Mouse (Mus musculus) monocyte, adult 5-6 weeks (primary cell): ENCODE data around the gene Nlrp4c. TPM values are rescaled to one million over a fixed set of nuclear protein-coding genes. Genes with fewer than 3 reads are reported as not detected.
"Not testable (repeated sequence)": the region's sequence is repeated elsewhere in the genome, so short reads cannot be mapped to it uniquely, and the experiment has no call there.

Experiments
- ATAC-seq: fragments of 153-309, 156-312 bp; replicated peaks from 2 replicates; pipeline ENCODE4 v1.8.0; 2017; ENCODE audit warnings: mild to moderate bottlenecking; ENCODE audit not compliant: low TSS enrichment, insufficient number of reproducible peaks, severe bottlenecking, poor library complexity, low FRiP score
- total RNA-seq: library from RNA; stranded (forward); fragments of 200-1000, 200-491, 200-594 nt; gene quantifications from 3 replicates; pipeline ENCODE4 v1.2.3, GENCODE M21; 2017

Nlrp4c gene
- not detected in 3 replicates for total RNA-seq

- ATAC-seq, result no peak
Measured at GRCm38 (mm10) chr7:6044861-6045260, at the start of gene Nlrp4c. Nlrp4c (plus strand) TSS chr7:6045161.

DNA sequence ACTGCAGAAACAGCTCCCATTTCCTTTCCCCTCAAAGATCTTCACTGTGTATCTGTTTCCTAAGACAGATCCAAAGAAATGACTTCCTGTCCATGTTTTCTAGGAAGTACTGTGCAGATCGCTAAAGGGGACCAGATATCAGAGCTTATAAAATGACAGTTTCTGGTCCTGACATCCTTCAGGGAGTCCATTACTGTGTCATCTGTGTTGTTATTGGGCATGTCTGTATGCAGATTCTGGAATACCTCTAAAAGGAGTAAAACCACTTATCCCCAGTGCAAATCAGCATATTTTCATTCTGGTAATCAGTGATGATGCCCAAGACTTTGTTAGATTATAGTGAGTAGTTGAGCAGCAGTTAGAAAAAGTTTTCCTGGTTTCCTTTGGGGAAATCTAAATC is 34.1 kb upstream of the Nlrp4c start, which contains the start of gene Vmn1r65:
Gene Vmn1r65, minus strand, starts transcription at position 101 of the 400 bp plus-strand sequence.
- no peak for ATAC-seq

DNA sequence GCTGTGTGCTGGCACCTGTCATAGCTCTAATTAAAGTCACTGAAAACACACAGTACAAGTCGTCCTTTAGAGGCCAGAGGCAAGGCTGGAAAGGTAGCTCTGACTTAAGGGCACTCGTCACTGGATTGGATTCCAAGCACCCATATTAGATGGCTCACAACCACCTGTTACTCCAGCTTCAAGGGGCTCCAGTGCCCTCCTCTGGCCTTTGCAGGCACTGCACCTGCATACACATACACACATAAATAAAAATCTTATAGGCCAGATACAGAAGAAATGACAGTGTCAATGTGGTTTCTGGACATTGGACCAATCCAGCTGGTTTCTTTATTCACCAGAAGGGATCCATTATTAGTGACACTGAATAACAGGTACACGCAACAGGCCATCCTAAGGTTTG is 74.5 kb downstream of the Nlrp4c start:
- no peak for ATAC-seq

GRCm38 (mm10) chr7:6120104-6120503 is 75.1 kb downstream of the Nlrp4c start:
- not testable (repeated sequence) for ATAC-seq

- ATAC-seq, result not testable (repeated sequence)
Measured at GRCm38 (mm10) chr7:6121128-6121527, 76.2 kb downstream of the Nlrp4c start.

DNA sequence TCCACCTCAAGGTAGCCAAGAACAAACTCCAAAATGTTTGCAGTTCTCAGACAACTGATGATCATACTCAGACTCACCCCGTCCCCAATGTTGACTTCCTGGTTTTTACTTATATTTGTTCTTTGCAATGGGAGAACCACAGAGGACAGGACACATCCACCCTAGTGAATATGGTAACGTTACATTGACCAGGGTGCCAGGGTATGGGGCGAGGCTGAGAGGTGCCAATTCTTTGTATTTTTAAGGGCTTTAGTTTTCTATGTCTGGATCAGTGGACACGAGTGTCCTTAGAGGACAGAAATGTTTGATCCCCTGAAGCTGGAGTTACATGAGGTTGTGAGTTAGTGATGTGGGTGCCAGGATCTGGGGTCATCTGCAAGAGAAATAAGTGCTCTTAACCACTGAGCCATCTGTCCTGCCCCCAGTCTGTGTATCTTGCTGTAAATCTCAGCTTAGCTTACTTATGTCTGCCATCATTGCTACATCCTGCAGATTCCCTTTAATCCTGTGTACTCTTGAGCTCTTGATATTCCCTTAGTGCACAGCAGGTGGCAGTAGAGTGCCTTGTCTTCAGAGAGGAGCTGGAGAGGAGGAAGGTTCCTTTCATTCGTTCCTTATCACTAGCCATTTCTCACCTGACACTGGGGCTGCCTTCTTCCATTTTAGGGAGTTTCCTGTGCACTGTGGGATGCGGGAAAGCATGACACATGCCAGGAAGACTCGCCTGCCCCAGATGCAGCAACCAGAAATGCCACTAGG is 81.9 kb downstream of the Nlrp4c start:
- ATAC-seq, result peak; percentile 79

GRCm38 (mm10) chr7:6130346-6130745 is 85.4 kb downstream of the Nlrp4c start:
- no peak for ATAC-seq

GRCm38 (mm10) chr7:6132646-6133045 is 87.7 kb downstream of the Nlrp4c start:
- no peak for ATAC-seq

GRCm38 (mm10) chr7:6136497-6136896 is 91.5 kb downstream of the Nlrp4c start:
- ATAC-seq, result no peak

DNA sequence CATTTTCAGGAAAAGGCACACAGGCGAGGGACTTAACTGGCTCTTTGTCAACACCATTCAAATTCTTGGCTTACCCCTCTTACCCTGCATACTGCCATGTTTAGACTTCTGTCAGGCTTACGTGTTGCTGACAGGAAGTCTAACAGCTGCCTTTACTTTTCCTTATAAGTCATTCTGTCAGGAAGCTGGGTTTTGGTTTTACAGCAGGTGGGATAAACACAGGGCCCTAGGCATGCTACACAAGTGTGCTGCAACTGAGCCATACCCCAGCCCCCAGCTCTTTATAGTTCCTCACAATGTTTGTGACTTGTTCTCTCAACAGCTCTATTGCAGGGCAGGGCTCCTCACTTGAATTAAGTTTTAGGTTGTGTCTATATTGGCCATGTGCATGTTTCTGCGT is 94.3 kb downstream of the Nlrp4c start:
- no peak for ATAC-seq

DNA sequence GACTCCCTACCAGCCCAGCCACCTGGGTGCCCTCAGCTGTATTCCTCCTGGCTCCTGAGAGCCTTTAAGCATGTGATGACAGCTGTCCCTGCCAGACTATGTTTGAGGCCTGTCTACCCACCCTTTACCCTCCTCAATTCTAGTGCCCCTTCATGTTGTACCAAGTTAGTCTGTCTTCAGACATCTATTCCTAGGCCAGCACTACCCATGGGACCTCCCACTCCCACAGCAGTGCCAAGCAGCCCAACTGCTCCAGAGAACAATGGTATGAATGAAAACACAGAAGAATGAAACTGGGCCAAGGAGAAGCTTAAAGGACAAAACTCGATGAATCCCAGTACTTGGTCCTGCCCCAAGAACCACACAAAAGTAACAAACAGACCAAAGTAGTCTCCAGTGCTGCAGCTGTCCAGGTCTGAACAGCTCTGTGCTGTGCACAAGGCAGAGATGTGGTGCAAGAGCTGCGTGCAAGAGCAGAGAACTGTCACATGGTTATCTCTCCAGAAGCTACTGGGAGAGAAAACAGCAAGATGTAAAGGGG is 99.1 kb downstream of the Nlrp4c start:
- no peak for ATAC-seq

DNA sequence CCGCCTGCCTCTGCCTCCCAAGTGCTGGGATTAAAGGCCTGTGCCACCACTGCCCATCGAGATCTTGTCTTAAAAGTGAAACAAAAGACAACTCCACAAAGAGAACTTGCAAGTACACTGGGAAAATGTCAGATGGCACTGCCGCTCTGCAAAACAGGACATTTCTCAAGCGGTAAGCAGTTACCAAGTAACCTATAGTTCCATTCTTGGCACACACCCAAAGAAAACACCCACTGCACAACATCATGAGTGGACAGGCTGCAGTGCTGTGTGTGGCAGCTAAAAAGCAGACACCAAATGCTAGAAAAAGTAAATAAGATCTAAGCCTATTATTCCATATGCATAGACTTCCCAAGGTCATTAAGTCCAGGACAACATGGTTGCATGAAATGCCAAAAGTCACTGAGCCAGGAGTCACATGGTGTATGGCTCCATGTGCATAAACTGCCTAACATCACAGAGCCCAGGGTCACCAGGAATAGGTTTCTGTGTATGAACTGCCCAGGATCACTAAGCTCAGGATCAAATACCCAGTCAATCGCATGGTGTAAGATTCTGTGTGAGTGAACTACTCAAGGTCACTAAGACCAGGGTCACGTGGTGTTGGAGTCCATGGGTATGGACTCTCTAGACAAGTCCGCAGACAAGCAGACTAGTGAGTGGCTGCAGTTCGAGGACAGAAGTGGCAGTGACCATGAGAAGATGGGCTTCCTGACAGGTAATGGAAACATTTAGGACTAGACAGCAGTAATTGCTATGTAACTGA is 100.6 kb downstream of the Nlrp4c start:
- no peak for ATAC-seq

GRCm38 (mm10) chr7:6146194-6146981 is 101.4 kb downstream of the Nlrp4c start:
- ATAC-seq, result no peak

DNA sequence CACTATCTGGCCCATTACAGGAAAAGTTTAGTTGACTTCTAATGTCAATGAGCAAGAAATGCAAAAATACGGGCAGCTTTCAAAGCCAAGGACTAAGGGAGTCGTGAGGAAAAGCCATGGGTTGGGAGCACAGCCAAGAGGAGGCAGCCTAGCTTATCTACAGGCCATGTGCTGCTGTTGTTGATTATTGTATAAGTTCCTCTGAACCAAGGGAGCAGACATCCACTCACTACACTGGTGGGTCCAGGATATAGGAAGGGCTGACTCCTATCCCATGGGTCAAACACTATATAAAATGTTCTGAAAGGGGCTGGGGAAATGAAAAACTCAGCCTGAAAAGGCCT is 102.0 kb downstream of the Nlrp4c start:
- no peak for ATAC-seq

DNA sequence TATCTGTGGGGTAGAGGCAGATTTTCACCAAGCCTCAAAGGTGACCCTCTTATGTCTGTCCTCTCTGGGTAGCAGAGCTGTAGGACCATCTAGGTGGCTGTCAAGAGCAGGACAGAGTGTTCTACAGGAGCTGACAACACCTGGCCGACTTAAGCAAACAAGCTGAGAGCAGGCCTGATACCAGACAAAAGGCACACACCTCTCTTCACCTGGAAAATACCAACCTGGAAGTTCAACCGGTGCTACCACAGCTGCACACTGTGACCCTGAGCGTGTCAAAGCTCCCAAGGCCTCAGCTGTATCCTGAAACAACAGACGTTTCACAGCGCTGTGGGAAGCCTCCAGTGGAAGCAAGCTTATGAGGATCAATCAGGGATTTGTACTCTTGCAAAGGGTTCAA is 102.7 kb downstream of the Nlrp4c start:
- ATAC-seq, result no peak

GRCm38 (mm10) chr7:6151266-6151665 is 106.3 kb downstream of the Nlrp4c start:
- no peak for ATAC-seq

- ATAC-seq, result no peak
Measured at GRCm38 (mm10) chr7:6152036-6152435, 107.1 kb downstream of the Nlrp4c start.

GRCm38 (mm10) chr7:6153131-6153530 is 108.2 kb downstream of the Nlrp4c start:
- ATAC-seq, result no peak

- no peak for ATAC-seq
Measured at GRCm38 (mm10) chr7:6154164-6154563, 109.2 kb downstream of the Nlrp4c start.
